Mouse (Mus musculus) brain, embryonic 14.5 days (tissue): ENCODE measurements around the gene Plppr3. TPM values are rescaled to one million over a fixed set of nuclear protein-coding genes. Genes with fewer than 3 reads are reported as not detected.

ENCODE experiments used
- DNase-seq: peaks from one replicate; pipeline ENCODE4 v3.0.0-alpha.2; 2011; ENCODE audit warnings: low read depth
- CTCF ChIP-seq: fragments of 200-500 bp; IDR thresholded peaks from 2 replicates; pipeline ENCODE4 v1.5.1; 2012; ENCODE audit warnings: inconsistent platforms, mild to moderate bottlenecking, moderate library complexity, borderline replicate concordance; ENCODE audit not compliant: insufficient read depth, insufficient read length; ENCODE audit errors: extremely low read depth
- POLR2A ChIP-seq: fragments of 200-500 bp; IDR thresholded peaks from 2 replicates; pipeline ENCODE4 v1.6.1; 2012; ENCODE audit warnings: mild to moderate bottlenecking, inconsistent platforms, borderline replicate concordance; ENCODE audit not compliant: poor library complexity, insufficient read depth, insufficient read length, severe bottlenecking; ENCODE audit errors: extremely low read depth
- polyA plus RNA-seq: library from polyadenylated mRNA; depleted of rRNA; stranded (reverse); fragments of >200 nt; gene quantifications from 2 replicates; pipeline ENCODE4 v1.2.3, GENCODE M21; 2012; rRNA removed

Gene Plppr3
- polyA plus RNA-seq, 1 experiment: 805 TPM

GRCm38 (mm10) chr10:79819606-79820005 lies 54.8 kb downstream of the Plppr3 start:
- DNase-seq: no peak
- no peak for TF ChIP-seq CTCF
- no peak for TF ChIP-seq POLR2A

- DNase-seq: no peak
- TF ChIP-seq CTCF (no peak), POLR2A (no peak)
These were observed 56.2 kb downstream of the Plppr3 start for GRCm38 (mm10) chr10:79818225-79818624.

- peak; percentile 19; the same call in 1 of the 2 replicates for TF ChIP-seq CTCF
- TF ChIP-seq POLR2A: no peak
- DNase-seq: no peak
These were observed 57.3 kb downstream of the Plppr3 start for GRCm38 (mm10) chr10:79817111-79817510.

GRCm38 (mm10) chr10:79815671-79816494 lies 58.6 kb downstream of the Plppr3 start:
- DNase-seq: no peak
- TF ChIP-seq CTCF (no peak), POLR2A (no peak)

- no peak for DNase-seq
- TF ChIP-seq CTCF (no peak), POLR2A (no peak)
These were observed 60.1 kb downstream of the Plppr3 start for GRCm38 (mm10) chr10:79814271-79814842.

- TF ChIP-seq POLR2A: no peak
- TF ChIP-seq CTCF: peak; percentile 99
- DNase-seq: peak; percentile 86
These were observed 62.4 kb downstream of the Plppr3 start for GRCm38 (mm10) chr10:79811736-79812637.

Other genes starting within 250 kb of the Plppr3 start
- gene Shc2, start 236.7 kb downstream of the Plppr3 start, polyA plus RNA-seq: 48.1 and 54.9 TPM in 2 replicates
- gene Odf3l2, start 228.9 kb downstream of the Plppr3 start, polyA plus RNA-seq: 0.11 TPM in 1 of 2 replicates, not detected in the other
- gene Madcam1, start 210.1 kb downstream of the Plppr3 start, polyA plus RNA-seq: 0.87 and 1.1 TPM in 2 replicates
- 68.2 and 69.2 TPM in 2 replicates for gene Tpgs1, start 205.3 kb downstream of the Plppr3 start, polyA plus RNA-seq
- gene Cdc34, start 192.4 kb downstream of the Plppr3 start, polyA plus RNA-seq: 121 and 151 TPM in 2 replicates
- 1.4 and 1.9 TPM in 2 replicates for gene Gzmm, start 185.6 kb downstream of the Plppr3 start, polyA plus RNA-seq
- gene Bsg, start 170.1 kb downstream of the Plppr3 start, polyA plus RNA-seq: 593 and 631 TPM in 2 replicates
- gene Hcn2, start 158.0 kb downstream of the Plppr3 start, polyA plus RNA-seq: 8.3 and 16.1 TPM in 2 replicates
- gene Polrmt, start 128.1 kb downstream of the Plppr3 start, polyA plus RNA-seq: 63.0 and 81.6 TPM in 2 replicates
- gene Fgf22, start 119.6 kb downstream of the Plppr3 start, polyA plus RNA-seq: 0.28 and 0.74 TPM in 2 replicates
- 157 and 182 TPM in 2 replicates for gene Rnf126, start 107.7 kb downstream of the Plppr3 start, polyA plus RNA-seq
- 1.7 and 2.2 TPM in 2 replicates for gene Fstl3, start 97.4 kb downstream of the Plppr3 start, polyA plus RNA-seq
- gene Prss57, start 83.7 kb downstream of the Plppr3 start, polyA plus RNA-seq: 0.05 and 0.14 TPM in 2 replicates
- 157 and 219 TPM in 2 replicates for gene Palm, start 81.1 kb downstream of the Plppr3 start, polyA plus RNA-seq
- gene Misp, start 53.6 kb downstream of the Plppr3 start, polyA plus RNA-seq: 0.59 and 1.1 TPM in 2 replicates
- 183 and 194 TPM in 2 replicates for gene Ptbp1, start 20.2 kb downstream of the Plppr3 start, polyA plus RNA-seq
- 18.0 and 28.0 TPM in 2 replicates for gene Prtn3, start 158 bp downstream of the Plppr3 start, polyA plus RNA-seq
- gene Elane, start 11.6 kb upstream of the Plppr3 start, polyA plus RNA-seq: 0.28 and 0.49 TPM in 2 replicates
- gene Cfd, start 16.2 kb upstream of the Plppr3 start, polyA plus RNA-seq: 0.60 and 0.81 TPM in 2 replicates
- 84.7 and 92.6 TPM in 2 replicates for gene Med16, start 34.3 kb upstream of the Plppr3 start, polyA plus RNA-seq
- gene Gm26602, start 36.2 kb upstream of the Plppr3 start, polyA plus RNA-seq: not detected in 2 replicates
- gene Kiss1r, start 42.3 kb upstream of the Plppr3 start, polyA plus RNA-seq: 4.1 and 4.4 TPM in 2 replicates
- gene R3hdm4, start 46.6 kb upstream of the Plppr3 start, polyA plus RNA-seq: 195 and 197 TPM in 2 replicates
- 5.2 and 7.0 TPM in 2 replicates for gene Arid3a, start 52.4 kb upstream of the Plppr3 start, polyA plus RNA-seq
- 59.7 and 74.1 TPM in 2 replicates for gene Wdr18, start 85.5 kb upstream of the Plppr3 start, polyA plus RNA-seq
- gene Grin3b, start 96.1 kb upstream of the Plppr3 start, polyA plus RNA-seq: 0.20 and 0.38 TPM in 2 replicates
- gene Tmem259, start 109.7 kb upstream of the Plppr3 start, polyA plus RNA-seq: 221 and 337 TPM in 2 replicates
- gene Cnn2, start 114.0 kb upstream of the Plppr3 start, polyA plus RNA-seq: 21.2 and 30.7 TPM in 2 replicates
- gene Abca7, start 121.9 kb upstream of the Plppr3 start, polyA plus RNA-seq: 12.2 and 12.7 TPM in 2 replicates
- gene Arhgap45, start 142.0 kb upstream of the Plppr3 start, polyA plus RNA-seq: 3.4 and 3.8 TPM in 2 replicates
- gene Polr2e, start 165.2 kb upstream of the Plppr3 start, polyA plus RNA-seq: 216 and 272 TPM in 2 replicates
- 376 and 484 TPM in 2 replicates for gene Gpx4, start 172.5 kb upstream of the Plppr3 start, polyA plus RNA-seq
- gene Sbno2, start 230.9 kb upstream of the Plppr3 start, polyA plus RNA-seq: 30.2 and 31.1 TPM in 2 replicates
- 112 and 127 TPM in 2 replicates for gene Stk11, start 241.2 kb upstream of the Plppr3 start, polyA plus RNA-seq